Mouse (Mus musculus) gastrocnemius, adult 18-20 months (tissue): ENCODE measurements around the gene Arhgef2. TPM values are rescaled to one million over a fixed set of nuclear protein-coding genes. Genes with fewer than 3 reads are reported as not detected.
"Not testable (repeated sequence)": the region's sequence is repeated elsewhere in the genome, so short reads cannot be mapped to it uniquely, and the experiment has no call there.

Source experiments
- DNase-seq: peaks from one replicate; pipeline ENCODE4 v3.0.0; 2021; ENCODE audit warnings: low spot score
- total RNA-seq, 2 experiments: library from RNA; stranded (reverse); gene quantifications; 2 replicates each; pipeline ENCODE4 v1.2.3; 2021

Arhgef2 gene
- total RNA-seq, 2 experiments from 2014 or later, result 11.5 to 20.0 TPM

DNA sequence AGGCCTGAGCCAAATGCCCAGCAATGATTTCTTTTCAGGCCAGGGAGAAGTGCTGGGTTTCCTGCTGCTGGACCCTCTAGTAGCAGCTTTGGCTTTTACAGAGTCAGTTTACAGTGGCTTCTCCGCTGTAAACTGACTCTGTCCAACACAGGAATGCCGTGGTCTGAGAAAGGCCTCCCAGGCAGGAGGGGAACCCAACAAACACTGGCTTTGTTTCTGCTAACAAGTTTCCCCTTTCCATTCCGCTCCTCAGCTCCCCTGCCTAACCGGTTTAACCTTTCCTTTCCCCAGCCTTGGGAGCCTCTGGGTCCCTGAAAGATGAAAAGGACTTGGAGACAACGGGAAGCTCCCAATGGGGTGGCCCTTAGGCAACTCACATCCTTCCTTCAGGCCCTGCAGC, 15.5 kb upstream of the Arhgef2 start:
- no peak for DNase-seq

DNA sequence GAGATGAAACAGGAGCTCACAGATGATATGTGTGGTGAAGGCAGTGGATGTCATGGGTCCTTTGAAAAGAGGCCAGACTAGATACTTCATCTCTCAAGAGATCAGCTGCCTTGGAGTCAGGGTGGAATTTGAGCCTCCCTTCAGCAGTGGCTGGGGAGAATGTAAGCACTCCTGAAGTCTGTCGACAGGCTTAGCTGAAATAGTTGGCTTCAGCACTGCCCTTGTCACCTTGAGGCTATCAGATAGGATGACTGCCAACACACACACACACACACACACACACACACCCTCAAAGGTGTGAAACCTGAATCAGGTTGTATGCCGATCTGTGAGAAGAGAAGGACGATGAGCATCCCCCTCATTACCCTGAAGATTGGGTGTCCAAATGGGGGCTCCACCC, 14.7 kb upstream of the Arhgef2 start:
- no peak for DNase-seq

DNA sequence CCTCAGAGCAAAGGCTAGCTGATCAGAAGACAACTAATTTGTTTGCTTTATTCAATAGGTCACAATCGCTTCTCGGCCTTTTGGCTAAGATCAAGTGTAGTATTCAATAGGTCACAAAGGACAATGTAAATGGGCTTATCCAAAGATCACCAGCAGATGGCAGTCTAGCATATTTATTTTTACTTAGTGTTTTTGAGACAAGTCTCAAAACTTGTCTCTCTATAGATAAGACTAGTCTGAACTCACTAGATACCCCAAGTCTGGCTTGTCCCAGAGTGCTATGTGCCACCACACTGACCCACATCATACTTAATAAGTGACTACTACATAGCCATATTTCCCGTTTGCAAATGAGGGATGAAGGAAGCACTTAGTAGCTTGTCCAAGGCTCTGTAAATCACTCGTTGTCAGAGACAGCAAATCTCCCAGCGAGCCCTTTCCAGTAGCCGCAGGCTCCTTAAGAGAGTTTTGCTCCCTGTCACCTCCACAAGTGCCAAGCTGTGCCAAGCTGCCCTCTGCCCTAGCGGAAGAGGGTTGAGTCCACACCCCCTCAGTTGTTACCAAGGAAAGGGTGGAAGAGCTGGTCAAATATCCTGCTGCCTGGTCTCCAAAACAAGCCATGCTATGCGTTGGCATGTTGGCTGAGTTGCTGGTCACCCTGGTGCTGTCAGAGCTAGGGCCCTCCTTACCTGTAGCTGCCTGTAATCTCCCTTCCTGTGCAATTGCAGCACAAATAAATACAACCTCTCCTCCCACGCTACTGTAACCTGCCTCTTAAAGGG, 13.6 kb upstream of the Arhgef2 start:
- DNase-seq, result peak; percentile 60

DNA sequence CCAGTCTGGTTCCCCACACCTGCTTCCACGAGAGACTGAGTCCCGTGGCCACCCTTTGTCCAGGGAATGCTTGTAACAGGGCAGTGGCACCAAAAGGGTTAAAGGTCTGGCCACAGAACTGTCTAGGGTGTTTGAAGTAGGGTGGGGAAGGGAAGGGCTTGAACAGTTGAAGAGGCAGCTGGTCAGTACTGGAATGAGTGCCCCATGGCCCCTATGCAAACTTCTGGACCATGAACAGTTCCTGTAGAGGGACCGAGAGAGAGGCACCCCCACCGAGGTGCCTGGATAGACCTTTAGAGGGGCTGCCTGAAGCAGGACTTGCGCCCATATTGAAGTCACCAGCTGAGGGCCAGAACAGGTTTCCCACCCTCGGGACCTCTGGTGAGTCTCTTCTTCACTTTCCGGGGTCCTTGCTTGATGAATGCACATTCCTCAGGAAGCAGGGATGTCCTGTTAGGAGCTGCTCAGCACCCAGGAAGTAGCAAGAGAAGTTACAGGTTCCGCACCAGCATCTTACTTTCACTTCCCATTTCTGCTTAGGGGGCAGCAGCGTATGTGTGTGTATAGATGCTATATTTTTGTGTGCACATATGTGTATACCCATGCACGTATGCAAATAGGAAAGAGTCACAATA, 12.7 kb upstream of the Arhgef2 start:
- no peak for DNase-seq

- no peak for DNase-seq
Observed at GRCm38 (mm10) chr3:88593893-88594580, 11.7 kb upstream of the Arhgef2 start.

GRCm38 (mm10) chr3:88596547-88596946, 9.2 kb upstream of the Arhgef2 start:
- not testable (repeated sequence) for DNase-seq

DNA sequence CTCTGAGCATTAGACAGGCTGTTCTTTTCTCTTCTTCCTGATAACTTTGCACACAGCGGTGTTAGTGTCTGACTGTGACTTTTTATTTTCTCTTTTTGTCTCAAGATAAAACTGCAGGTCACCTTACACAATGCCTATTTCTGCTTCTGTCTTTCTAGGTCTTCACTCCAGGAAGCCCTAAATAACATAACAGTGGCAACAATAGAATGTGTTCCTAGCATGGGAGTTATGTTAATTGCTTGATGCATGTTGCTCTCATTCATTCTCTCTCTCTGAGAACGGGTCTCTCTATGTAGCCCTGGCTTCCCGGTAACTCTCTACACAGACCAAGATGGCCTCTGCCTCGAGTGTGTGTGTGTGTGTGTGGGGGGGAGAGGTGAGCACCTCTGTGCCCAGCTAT, 3.3 kb upstream of the Arhgef2 start:
- DNase-seq, result no peak

DNA sequence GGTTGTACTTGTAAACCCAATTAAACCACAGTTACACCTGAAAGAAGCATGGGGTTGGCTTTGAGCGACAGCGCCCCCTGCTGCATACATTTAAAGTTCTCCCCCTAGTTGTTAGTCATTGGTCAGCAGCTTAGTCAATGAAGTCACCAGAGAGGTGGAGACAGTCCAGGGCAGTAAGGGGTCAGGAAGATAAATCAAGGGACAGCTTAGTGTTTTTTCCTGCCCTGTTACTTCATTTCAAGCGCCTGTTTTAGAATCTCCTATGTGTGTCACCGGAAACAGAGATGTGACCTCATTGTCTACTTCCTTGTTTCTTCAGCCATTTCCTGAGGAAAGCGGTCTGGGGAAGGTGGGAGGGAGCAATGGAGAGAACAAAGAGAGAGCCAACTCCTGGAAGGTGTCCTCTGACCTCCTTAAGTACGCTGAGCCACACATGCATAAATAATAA, 2.0 kb upstream of the Arhgef2 start:
- DNase-seq, result peak; percentile 57

DNA sequence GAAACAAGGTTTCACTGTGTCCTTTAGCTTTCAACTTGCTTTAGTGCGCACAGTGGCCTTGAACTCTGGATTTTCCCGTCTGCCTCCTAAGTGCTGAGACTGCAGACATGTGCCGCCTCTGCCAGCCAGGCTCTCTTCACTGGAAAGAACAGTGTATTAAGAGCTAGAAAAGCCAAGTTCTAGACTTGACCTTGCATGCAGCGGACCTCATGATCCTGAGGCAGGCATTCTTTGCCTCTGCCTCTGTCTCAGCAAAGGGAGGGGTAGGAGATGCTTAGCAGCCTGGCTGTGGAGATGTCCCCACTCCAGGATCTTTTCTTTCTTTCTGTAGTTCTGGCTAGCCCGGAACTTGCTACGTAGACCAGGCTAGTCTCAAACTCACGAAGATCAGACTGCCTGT, 903 bp upstream of the Arhgef2 start:
- no peak for DNase-seq

- peak; percentile 93 for DNase-seq
Observed at GRCm38 (mm10) chr3:88607065-88607757, 1.4 kb downstream of the Arhgef2 start.

GRCm38 (mm10) chr3:88607758-88608138, 2.0 kb downstream of the Arhgef2 start:
- no peak for DNase-seq

DNA sequence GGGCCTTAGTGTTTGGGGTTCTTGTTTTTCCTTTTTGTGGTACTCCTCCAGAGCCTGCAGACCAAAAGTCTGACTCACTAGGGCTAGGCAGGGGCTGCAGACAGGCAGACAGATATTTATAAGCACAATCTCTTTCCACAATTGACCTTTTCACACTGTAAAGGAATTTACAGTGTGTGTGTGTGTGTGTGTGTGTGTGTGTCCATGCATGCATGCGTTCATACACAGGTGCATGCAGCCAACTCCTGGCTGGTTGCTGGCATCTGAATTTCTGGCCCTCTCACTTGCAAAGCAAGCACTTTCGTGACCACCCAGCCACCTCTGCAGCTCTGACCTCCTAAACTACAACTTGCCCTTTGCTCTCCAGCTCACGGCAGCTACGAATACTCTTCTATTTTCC, 3.3 kb downstream of the Arhgef2 start:
- no peak for DNase-seq

DNA sequence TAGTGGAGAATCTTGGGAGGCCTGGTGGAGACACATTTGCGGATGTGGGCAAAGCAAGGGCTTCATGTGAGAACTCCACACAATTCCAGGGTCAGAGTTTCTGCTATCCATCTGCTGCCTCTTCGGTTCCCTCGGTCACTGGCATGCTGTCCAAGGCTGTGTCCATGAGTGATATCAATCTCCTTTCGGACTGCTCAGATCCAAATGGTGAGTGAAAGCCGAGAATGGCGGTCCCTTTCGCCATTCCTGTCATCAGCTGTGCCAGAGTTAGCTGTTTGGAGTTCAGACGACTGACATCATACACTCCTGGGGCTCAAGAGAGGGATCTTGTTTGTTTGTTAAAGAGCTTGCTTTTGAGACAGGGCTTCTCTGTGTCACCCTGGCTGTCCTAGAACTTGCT, 8.7 kb downstream of the Arhgef2 start:
- peak; percentile 41 for DNase-seq

DNA sequence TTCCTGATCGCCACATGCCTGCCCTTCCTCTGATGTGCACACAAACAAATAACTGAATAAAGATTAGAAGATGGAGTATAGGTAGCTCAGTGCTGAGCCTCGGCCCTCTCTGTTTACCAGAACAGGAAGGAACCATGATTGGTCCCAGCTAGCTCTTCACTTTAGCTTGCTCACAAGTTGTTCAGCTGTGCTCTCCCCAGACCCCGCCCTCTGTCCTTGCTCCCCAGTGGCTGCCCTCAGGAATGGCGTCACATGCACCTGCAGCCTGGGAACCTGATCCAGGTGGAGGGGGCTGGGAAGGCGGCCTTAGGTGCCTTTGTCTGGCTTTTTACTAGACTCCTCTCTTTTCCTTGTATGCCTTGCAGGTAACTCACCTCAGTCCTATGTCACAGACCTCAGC, 9.4 kb downstream of the Arhgef2 start:
- DNase-seq, result no peak

DNA sequence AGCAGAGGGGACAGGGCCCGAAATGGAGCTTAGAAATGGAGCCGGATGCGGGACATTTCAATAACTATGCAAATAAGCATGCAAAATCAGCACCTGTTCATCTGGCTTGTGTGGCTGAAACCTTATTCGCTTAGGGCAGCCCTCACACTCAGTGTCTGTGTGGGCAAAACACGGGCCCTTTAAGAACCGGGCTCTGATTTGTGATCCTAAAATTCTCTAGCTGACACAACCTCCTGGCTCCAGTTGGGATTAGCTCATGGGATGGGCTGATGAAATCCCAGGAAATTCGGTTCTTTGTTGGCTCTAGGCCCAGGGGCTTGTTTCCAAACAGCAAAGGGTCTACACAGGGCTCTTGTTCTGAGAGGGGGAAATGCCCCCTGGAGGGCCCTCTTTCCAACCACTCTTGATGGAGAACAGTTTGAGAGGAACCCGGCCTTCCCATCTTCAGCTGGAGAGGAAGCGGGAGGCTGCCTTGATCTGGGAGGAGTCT, 10.2 kb downstream of the Arhgef2 start:
- peak; percentile 86 for DNase-seq

GRCm38 (mm10) chr3:88616951-88617500, 11.3 kb downstream of the Arhgef2 start:
- no peak for DNase-seq

- no peak for DNase-seq
Observed at GRCm38 (mm10) chr3:88618074-88618871, 12.5 kb downstream of the Arhgef2 start.

GRCm38 (mm10) chr3:88619113-88620097, 13.6 kb downstream of the Arhgef2 start:
- peak; percentile 64 for DNase-seq
